Mouse (Mus musculus) heart, adult 2 months (tissue): Measurements from ENCODE around the gene Rrnad1. TPM values are rescaled to one million over a fixed set of nuclear protein-coding genes. Genes with fewer than 3 reads are reported as not detected.

ENCODE experiments used
- DNase-seq, 2 experiments: peaks; one replicate each; pipeline ENCODE4 v3.0.0; 2021
- H3K27ac ChIP-seq: fragments of 200-600 bp; 2 replicates; pipeline ENCODE4 v1.8.1; 2022
- H3K27me3 ChIP-seq: fragments of 200-500 bp; 2 replicates; pipeline ENCODE4 v1.6.1; 2012; ENCODE audit warnings: mild to moderate bottlenecking, low read length, inconsistent platforms, mixed read lengths; ENCODE audit not compliant: control insufficient read depth, insufficient read depth
- H3K36me3 ChIP-seq: fragments of 200-500 bp; 2 replicates; pipeline ENCODE4 v1.6.1; 2012; ENCODE audit warnings: low read length, inconsistent platforms; ENCODE audit not compliant: control insufficient read depth, insufficient read depth
- H3K4me1 ChIP-seq: fragments of 200-500 bp; 2 replicates; pipeline ENCODE4 v1.6.1; 2011; ENCODE audit warnings: low read length; ENCODE audit not compliant: control insufficient read depth, insufficient read depth
- H3K4me3 ChIP-seq: fragments of 200-600 bp; 2 replicates; pipeline ENCODE4 v1.8.1; 2022
- H3K79me2 ChIP-seq: fragments of 200-500 bp; replicated peaks from 2 replicates; pipeline ENCODE4 v1.6.1; 2012; ENCODE audit warnings: mild to moderate bottlenecking, inconsistent platforms, low read length, moderate library complexity, mixed read lengths; ENCODE audit not compliant: control insufficient read depth, insufficient read depth
- H3K9ac ChIP-seq: fragments of 200-500 bp; 2 replicates; pipeline ENCODE4 v1.6.1; 2012; ENCODE audit warnings: low read depth, mild to moderate bottlenecking, control low read depth, inconsistent platforms, low read length, mixed read lengths
- CTCF ChIP-seq: fragments of 200-600 bp; IDR thresholded peaks from 2 replicates; pipeline ENCODE4 v1.8.1; 2022; ENCODE audit warnings: antibody characterized with exemption, mild to moderate bottlenecking, moderate library complexity
- EP300 ChIP-seq: fragments of 200-500 bp; IDR thresholded peaks from 2 replicates; pipeline ENCODE4 v1.6.1; 2011; ENCODE audit warnings: low read depth, low read length, control low read depth; ENCODE audit not compliant: insufficient read depth
- POLR2A ChIP-seq: fragments of 200-500 bp; IDR thresholded peaks from 2 replicates; pipeline ENCODE4 v1.6.1; 2011; ENCODE audit warnings: mild to moderate bottlenecking, low read depth, low read length, control low read depth; ENCODE audit not compliant: insufficient read depth
- WGBS: fragments of 180-500 bp; shearing (Covaris S2); methylation state at CpG from one replicate; pipeline ENCODE4 v1.1.7; 2018; 5-methylcytosine and 5-hydroxymethylcytosine counted together
- intact Hi-C: fragments of 180-260 bp; cut with DNase I; formaldehyde crosslinking; loops from one replicate; pipeline ENCODE4 v1.15.1; 2025
- long read RNA-seq: library from polyadenylated mRNA; stranded (forward); transcript quantifications from one replicate; pipeline ENCODE4 v2.0.0, GENCODE M21; 2021
- polyA plus RNA-seq: library from polyadenylated mRNA; depleted of rRNA; stranded (reverse); fragments of >200 nt; gene quantifications from 2 replicates; pipeline ENCODE4 v1.2.3, GENCODE M21; 2012; rRNA removed
- total RNA-seq, 2 experiments: library from RNA; stranded (reverse); gene quantifications; 2 replicates each; pipeline ENCODE4 v1.2.3; 2021

Gene Rrnad1
- total RNA-seq, result 1 to 10 TPM; 4.7 to 5.5 TPM
- polyA plus RNA-seq, result 17.2 and 18.7 TPM in 2 replicates
- long read RNA-seq, partial matches to known transcripts, result 4 of 14 reads
- long read RNA-seq, other reads (novel, unspliced or antisense), result 4 of 14 reads

GRCm38 (mm10) chr3:87930078-87930795 is at the start of gene Rrnad1, which contains the start of gene Isg20l2:
Gene Rrnad1 (minus strand): TSS chr3:87930717.
Gene Isg20l2 (plus strand): TSS chr3:87930314.
- peaks cover 3% of the 10 kb centered on the region for H3K36me3 ChIP-seq
- under 1% methylated on average over 67 of the region's 78 CpGs for WGBS

DNA sequence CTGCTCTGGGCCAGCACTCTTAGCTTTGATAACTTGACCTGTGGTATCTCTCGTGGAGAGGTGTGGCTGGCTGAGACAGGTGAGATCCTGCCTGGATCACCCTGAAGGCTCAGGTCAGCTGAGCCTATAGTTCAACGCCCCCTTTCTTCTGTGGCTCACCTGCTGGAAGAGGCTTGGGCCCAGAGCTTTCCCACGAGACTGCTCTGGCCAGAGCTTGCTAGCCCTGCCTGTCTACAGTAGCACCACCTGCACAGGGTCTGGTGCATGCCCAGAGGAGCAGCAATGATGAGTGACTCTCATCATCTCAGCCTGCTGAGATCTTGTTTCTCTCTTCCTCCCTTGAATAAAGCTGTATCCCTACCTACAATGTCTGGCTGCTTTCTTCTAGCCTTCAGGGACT is 49.6 kb upstream of the Rrnad1 start:
- no peak for TF ChIP-seq CTCF
- no peak for TF ChIP-seq EP300
- TF ChIP-seq POLR2A, result no peak
- no peak overlapping the region for H3K27ac ChIP-seq
- H3K9ac ChIP-seq, result no peak overlapping the region
- no peak overlapping the region for H3K4me3 ChIP-seq
- peak in 1 of 2 experiments; percentile 12 for DNase-seq
- H3K4me1 ChIP-seq, result peaks cover 29% of the 10 kb centered on the region
- intact Hi-C loops, result loop anchor here (5.0 kb wide), 1 partner anchor 162 kb away; the partner anchor contains the start of gene Mef2d
- 78% methylated on average over 3 of the region's 3 CpGs for WGBS
- no peaks in the 10 kb centered on the region for H3K36me3 ChIP-seq
- no peaks in the 10 kb centered on the region for H3K79me2 ChIP-seq
- H3K27me3 ChIP-seq, result no peaks in the 10 kb centered on the region

More at GRCm38 (mm10) chr3:87930078-87930795, at the start of gene Rrnad1, which contains the start of gene Isg20l2:
- peak; percentile 97 to 98 for DNase-seq
- TF ChIP-seq EP300 (peak; percentile 85), POLR2A (peak; percentile 90), CTCF (peak; percentile 77)
- Histone ChIP-seq H3K4me3 (peak within 1 kb of the TSS; percentile 60), H3K9ac (peak within 1 kb of the TSS; percentile 79), H3K4me1 (peaks cover 2% of the 10 kb centered on the region; the same call in 1 of the 2 replicates), H3K27ac (peak within 1 kb of the TSS; percentile 87), H3K79me2 (peaks cover 1% of the 10 kb centered on the region; the same call in 1 of the 2 replicates), H3K27me3 (no peaks in the 10 kb centered on the region)
- intact Hi-C loops, result loop anchor here (1.0 kb wide), 1 partner anchor 44 kb away; no protein-coding TSS in a partner anchor

DNA sequence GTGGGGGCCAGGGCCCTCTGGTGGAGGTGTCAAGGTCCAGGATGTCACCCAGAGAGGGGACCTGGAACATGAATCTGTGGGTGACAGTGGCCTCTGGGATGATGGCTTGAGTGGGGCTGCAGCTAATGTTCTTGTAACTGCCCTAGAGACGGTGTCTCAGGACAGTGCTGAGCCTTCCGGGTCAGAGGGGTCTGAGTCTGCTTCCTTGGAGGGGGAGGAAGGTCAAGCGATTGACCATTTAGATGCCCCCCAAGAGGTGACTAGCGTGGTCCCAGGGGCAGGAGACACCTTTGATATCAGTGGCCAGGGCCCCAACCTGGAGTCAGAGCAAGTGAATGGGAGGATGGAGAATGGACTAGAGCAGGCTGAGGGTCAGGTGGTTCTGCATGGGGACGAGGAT is 49.0 kb upstream of the Rrnad1 start:
- Histone ChIP-seq H3K27me3 (no peaks in the 10 kb centered on the region), H3K27ac (no peak overlapping the region), H3K79me2 (no peaks in the 10 kb centered on the region), H3K36me3 (no peaks in the 10 kb centered on the region), H3K4me3 (no peak overlapping the region), H3K9ac (no peak overlapping the region), H3K4me1 (peaks cover 28% of the 10 kb centered on the region)
- WGBS, result 79% methylated on average over 5 of the region's 5 CpGs
- no peak for TF ChIP-seq EP300
- peak in 1 of 2 experiments; percentile 14 for DNase-seq
- intact Hi-C loops, result loop anchor here (10.0 kb wide), 1 partner anchor 215 kb away; no protein-coding TSS in a partner anchor

- H3K9ac ChIP-seq, result peak overlapping the region; percentile 56; the same call in 1 of the 2 replicates
- intact Hi-C loops, result loop anchor here (10.0 kb wide), 1 partner anchor 210 kb away; no protein-coding TSS in a partner anchor
- TF ChIP-seq POLR2A (no peak), EP300 (0 out of 2 replicates have a peak, but pooled peaks have one; percentile 36)
- no peaks in the 10 kb centered on the region for H3K79me2 ChIP-seq
- DNase-seq, result peak; percentile 55 to 56
- peak overlapping the region; percentile 83 for H3K27ac ChIP-seq
- 44% methylated on average over 12 of the region's 12 CpGs for WGBS
- no peaks in the 10 kb centered on the region for H3K36me3 ChIP-seq
- H3K4me3 ChIP-seq, result peak overlapping the region; percentile 74; the same call in 1 of the 2 replicates
- H3K4me1 ChIP-seq, result peaks cover 7% of the 10 kb centered on the region
- no peaks in the 10 kb centered on the region for H3K27me3 ChIP-seq
Measured at GRCm38 (mm10) chr3:87974381-87974987, 44.0 kb upstream of the Rrnad1 start.

DNA sequence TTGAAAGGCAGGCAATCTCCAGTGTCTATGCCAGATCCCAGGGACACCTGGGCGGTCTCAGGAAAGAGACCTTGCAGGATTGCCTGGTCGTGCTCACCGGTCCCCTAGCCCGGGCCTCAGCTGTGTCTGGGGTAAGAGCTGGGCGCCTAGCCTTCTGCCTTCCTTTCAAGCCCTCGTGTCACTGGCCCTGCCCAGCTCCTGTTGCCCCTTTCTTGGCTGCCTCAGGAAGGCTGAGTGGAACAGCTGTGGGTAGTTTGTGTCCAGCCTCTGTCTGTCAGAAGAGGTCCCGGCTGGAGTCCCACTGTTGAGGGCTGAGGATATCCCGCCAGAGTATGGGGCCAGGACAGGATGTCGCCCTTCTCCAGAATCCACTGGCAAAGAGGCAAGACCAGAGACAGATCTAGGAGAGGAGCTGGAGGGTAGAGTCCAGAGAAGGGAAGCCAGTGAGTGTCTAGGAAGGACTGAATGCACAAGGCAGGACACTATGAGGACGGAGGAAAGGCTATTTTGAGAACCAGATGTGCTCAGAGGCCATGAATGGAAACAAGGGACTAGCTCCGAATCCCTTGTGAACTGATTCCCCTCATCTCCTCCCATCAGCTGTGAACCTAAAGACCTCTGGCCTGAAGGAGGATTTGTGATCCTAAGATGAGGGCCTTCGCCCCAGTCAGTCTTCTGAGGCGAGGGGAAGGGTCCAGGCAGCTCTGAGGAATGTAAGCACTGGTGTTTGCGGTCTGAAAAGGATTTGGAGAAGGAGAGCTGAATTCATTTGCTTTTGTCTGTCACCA is 43.3 kb upstream of the Rrnad1 start:
- Histone ChIP-seq H3K4me1 (peaks cover 7% of the 10 kb centered on the region), H3K9ac (peak overlapping the region; percentile 56), H3K36me3 (no peaks in the 10 kb centered on the region), H3K27me3 (no peaks in the 10 kb centered on the region), H3K79me2 (no peaks in the 10 kb centered on the region), H3K27ac (peak overlapping the region; percentile 83), H3K4me3 (peak overlapping the region; percentile 74; the same call in 1 of the 2 replicates)
- WGBS, result 44% methylated on average over 14 of the region's 14 CpGs
- DNase-seq, result peak in 1 of 2 experiments; percentile 27
- intact Hi-C loops, result loop anchor here (10.0 kb wide), 1 partner anchor 209 kb away; no protein-coding TSS in a partner anchor
- TF ChIP-seq POLR2A (peak; percentile 23; the same call in 1 of the 2 replicates), EP300 (no peak)
